Mouse (Mus musculus) heart, embryonic 14.5 days (tissue): Measurements from ENCODE around the gene Csrp2. TPM values are rescaled to one million over a fixed set of nuclear protein-coding genes. Genes with fewer than 3 reads are reported as not detected.

Experiments
- ATAC-seq: fragments of 200-750 bp; cut with Nextera tagmentation; 2 replicates; pipeline ENCODE4 v1.8.0; 2017; ENCODE audit warnings: low read depth, moderate TSS enrichment; ENCODE audit not compliant: insufficient number of reproducible peaks, insufficient read depth, low FRiP score
- H3K27ac ChIP-seq, 2 experiments: fragments of 200-500 bp in 1 of 2; fragments of 300-500 bp in 1 of 2; sonication (generic) in 1 of 2; replicated peaks in 1 of 2; 2 replicates each; pipeline ENCODE4 v1.5.1; 2012 to 2014; ENCODE audit warnings: low read depth in 2 of 2, low read length in 2 of 2, control low read depth in 1 of 2, mild to moderate bottlenecking in 1 of 2, mixed read lengths in 1 of 2; ENCODE audit not compliant: control insufficient read depth in 1 of 2, insufficient read depth in 1 of 2
- H3K27me3 ChIP-seq: fragments of 300-500 bp; sonication (generic); 2 replicates; pipeline ENCODE4 v1.6.1; 2014; ENCODE audit warnings: mild to moderate bottlenecking, low read length, control low read depth; ENCODE audit not compliant: control insufficient read depth, insufficient read depth
- H3K36me3 ChIP-seq: fragments of 300-500 bp; sonication (generic); 2 replicates; pipeline ENCODE4 v1.6.1; 2014; ENCODE audit warnings: mild to moderate bottlenecking, control low read depth, low read length, mixed read lengths; ENCODE audit not compliant: control insufficient read depth, insufficient read depth
- H3K4me1 ChIP-seq, 2 experiments: fragments of 200-500 bp in 1 of 2; fragments of 300-500 bp in 1 of 2; sonication (generic) in 1 of 2; 2 replicates each; pipeline ENCODE4 v1.6.1; 2012 to 2014; ENCODE audit warnings: low read length in 2 of 2, control low read depth in 1 of 2, mixed read lengths in 1 of 2; ENCODE audit not compliant: control insufficient read depth in 2 of 2, insufficient read depth in 2 of 2
- H3K4me2 ChIP-seq: fragments of 300-500 bp; sonication (generic); 2 replicates; pipeline ENCODE4 v1.6.1; 2014; ENCODE audit warnings: mild to moderate bottlenecking, low read length
- H3K4me3 ChIP-seq, 2 experiments: fragments of 200-500 bp in 1 of 2; fragments of 300-500 bp in 1 of 2; sonication (generic) in 1 of 2; 2 replicates each; pipeline ENCODE4 v1.5.1; 2012 to 2014; ENCODE audit warnings: low read length in 2 of 2, mild to moderate bottlenecking in 2 of 2, control low read depth in 1 of 2, low read depth in 1 of 2, moderate library complexity in 1 of 2; ENCODE audit not compliant: control insufficient read depth in 1 of 2, insufficient read depth in 1 of 2
- H3K9ac ChIP-seq: fragments of 300-500 bp; sonication (generic); 2 replicates; pipeline ENCODE4 v1.6.1; 2014; ENCODE audit warnings: mild to moderate bottlenecking, low read length
- H3K9me3 ChIP-seq: fragments of 300-500 bp; sonication (generic); 2 replicates; pipeline ENCODE4 v1.6.1; 2016; ENCODE audit warnings: low read length, control low read depth; ENCODE audit not compliant: control insufficient read depth
- WGBS: fragments of 180-500 bp; shearing (Covaris S2); extraction: QIAGEN DNeasy Blood & Tissue Kit; methylation state at CpG from one replicate; pipeline ENCODE4 v1.1.7; 2014; 5-methylcytosine and 5-hydroxymethylcytosine counted together
- polyA plus RNA-seq: library from polyadenylated mRNA; unstranded; fragments of >200 nt; fragmentation: Nextera tagmentation; extraction: Ambion mirVana; gene quantifications from 2 replicates; pipeline ENCODE4 v1.2.1, GENCODE M21; 2014

Gene Csrp2
- polyA plus RNA-seq, 1 experiment from 2014 or later = 541 TPM

DNA sequence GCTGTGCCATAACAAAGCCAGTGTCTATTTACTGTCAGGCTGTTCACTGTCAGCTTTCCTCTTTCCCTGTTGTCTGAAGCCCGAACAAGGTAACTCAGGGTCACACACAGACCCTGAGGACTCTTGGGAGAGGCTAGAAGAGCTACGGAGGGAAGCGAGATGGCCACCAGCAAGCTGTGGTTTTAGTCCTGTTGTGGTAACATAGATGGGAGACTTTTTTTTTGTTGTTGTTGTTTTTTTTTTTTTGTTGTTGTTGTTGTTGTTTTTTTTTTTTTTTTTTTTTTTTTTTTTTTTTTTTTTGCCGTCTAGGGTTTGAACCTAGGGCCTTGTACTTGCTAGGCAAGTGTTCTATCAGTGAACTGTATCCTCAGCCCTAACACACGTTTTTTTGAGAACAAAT lies 14.0 kb downstream of the Csrp2 start:
- Histone ChIP-seq H3K9me3 (no peaks in the 10 kb centered on the region), H3K4me2 (no peak overlapping the region), H3K9ac (no peak overlapping the region), H3K4me1 (peaks cover 22 to 46% of the 10 kb centered on the region in 2 experiments), H3K27ac (no peak overlapping the region), H3K36me3 (peaks cover 59% of the 10 kb centered on the region), H3K27me3 (no peaks in the 10 kb centered on the region), H3K4me3 (no peak overlapping the region)
- ATAC-seq = no peak
- WGBS = 79% methylated on average over 5 of the region's 5 CpGs

DNA sequence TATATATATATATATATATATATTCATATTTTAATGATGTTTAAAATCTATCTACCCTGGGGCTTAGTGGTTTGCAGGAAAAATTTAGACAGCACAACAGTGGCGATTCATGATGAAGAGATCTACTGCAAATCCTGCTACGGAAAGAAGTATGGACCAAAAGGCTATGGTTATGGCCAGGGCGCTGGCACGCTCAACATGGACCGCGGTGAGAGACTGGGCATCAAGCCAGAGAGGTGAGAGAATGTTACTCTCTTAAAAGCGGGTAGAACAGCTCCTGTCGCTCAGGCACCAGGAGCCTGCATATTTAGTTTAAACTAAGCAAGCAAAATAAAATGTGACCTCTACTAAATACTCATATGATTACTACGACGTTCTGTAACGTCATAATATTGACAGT lies 15.5 kb downstream of the Csrp2 start:
- Histone ChIP-seq H3K36me3 (peaks cover 72% of the 10 kb centered on the region), H3K4me3 (no peak overlapping the region), H3K4me2 (no peak overlapping the region), H3K9me3 (no peaks in the 10 kb centered on the region), H3K27ac (no peak overlapping the region), H3K9ac (no peak overlapping the region), H3K4me1 (peaks cover 12 to 31% of the 10 kb centered on the region in 2 experiments), H3K27me3 (no peaks in the 10 kb centered on the region)
- WGBS = 67% methylated on average over 11 of the region's 11 CpGs
- no peak for ATAC-seq

DNA sequence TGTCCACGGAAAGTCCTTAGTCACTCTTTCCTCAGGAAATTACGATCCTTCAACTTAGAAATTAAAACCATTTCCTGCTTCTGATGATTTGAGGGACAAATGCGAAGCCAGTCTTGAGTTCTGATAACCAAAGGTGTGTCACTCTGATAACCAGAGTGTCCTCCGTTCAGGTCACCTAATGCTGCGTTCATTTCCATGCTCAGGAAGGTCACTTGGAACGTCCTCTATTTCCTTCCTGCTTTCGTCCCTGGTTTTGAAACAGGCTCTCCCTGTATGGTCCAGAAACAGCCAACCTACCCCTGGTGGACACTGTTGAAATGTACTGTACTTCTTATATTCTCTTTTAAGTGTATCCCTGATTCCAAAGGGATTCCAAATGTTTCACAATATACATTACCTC lies 16.1 kb downstream of the Csrp2 start:
- H3K27me3 ChIP-seq = no peaks in the 10 kb centered on the region
- no peak overlapping the region for H3K4me2 ChIP-seq
- H3K4me1 ChIP-seq = peaks cover 12 to 26% of the 10 kb centered on the region in 2 experiments
- 0 out of 4 replicates have a peak overlapping the region, but pooled peaks of 1 of the 2 experiments have one; percentile 24 for H3K27ac ChIP-seq
- 52% methylated on average over 7 of the region's 7 CpGs for WGBS
- no peak overlapping the region for H3K4me3 ChIP-seq
- ATAC-seq = no peak
- H3K9me3 ChIP-seq = no peaks in the 10 kb centered on the region
- H3K9ac ChIP-seq = no peak overlapping the region; the same call in 1 of the 2 replicates
- peaks cover 77% of the 10 kb centered on the region for H3K36me3 ChIP-seq

DNA sequence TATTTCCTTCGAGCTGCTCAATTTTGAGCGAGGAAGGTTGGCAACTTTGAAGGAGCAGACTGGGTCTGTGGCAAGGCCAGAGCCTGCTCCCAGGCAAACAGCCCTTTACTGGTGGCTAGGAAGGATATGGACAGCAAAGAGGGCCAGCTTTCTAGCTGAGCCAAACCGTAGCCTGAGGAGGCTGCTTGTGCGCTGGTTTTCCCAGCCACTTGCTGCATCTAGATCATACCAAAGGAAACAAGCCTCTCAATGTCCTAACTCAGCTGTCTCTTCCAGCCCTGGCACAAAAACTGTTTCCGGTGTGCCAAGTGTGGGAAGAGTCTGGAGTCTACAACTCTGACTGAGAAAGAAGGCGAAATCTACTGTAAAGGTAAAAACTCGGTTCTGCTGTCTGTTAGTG lies 18.8 kb downstream of the Csrp2 start:
- no peak overlapping the region for H3K9ac ChIP-seq
- no peak overlapping the region for H3K4me2 ChIP-seq
- 92% methylated on average over 7 of the region's 7 CpGs for WGBS
- H3K36me3 ChIP-seq = peaks cover 86% of the 10 kb centered on the region
- H3K4me3 ChIP-seq = no peak overlapping the region
- no peaks in the 10 kb centered on the region for H3K27me3 ChIP-seq
- H3K27ac ChIP-seq = 0 out of 4 replicates have a peak overlapping the region, but pooled peaks of 1 of the 2 experiments have one; percentile 1
- no peak for ATAC-seq
- no peaks in the 10 kb centered on the region for H3K9me3 ChIP-seq
- H3K4me1 ChIP-seq = peaks cover 2 to 13% of the 10 kb centered on the region in 2 experiments

DNA sequence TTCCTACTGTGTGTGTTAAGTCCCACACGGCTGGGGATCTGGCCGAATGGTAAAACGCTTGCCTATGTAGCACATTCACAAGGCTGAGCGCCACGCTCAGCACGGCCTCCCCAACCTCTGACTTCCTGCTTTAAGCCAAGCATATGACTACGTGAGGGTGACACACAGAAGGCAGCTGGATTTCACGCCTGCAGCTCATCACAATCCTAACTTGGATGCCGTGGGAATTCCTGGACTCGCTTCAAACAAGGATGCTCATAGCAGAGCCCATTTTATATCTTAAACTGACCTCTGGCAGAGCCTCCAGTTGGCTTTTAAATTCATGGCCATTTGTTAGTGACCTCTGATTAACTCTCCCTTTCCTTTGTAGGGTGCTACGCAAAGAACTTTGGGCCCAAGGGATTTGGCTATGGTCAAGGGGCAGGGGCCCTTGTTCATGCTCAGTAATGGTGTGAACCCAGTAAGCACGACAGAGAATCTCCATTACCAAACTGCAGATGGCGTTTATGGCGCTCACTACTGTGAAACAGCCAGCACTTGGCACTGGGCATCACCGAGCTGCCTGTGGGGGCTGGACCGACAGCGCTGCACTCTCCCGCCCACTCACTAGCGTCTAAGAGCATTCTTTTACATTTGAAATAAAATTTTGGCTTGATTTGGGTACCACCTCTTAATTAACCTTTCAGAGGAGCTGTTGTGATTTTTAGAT lies 19.4 kb downstream of the Csrp2 start:
- Histone ChIP-seq H3K36me3 (peaks cover 89% of the 10 kb centered on the region), H3K9me3 (no peaks in the 10 kb centered on the region), H3K4me1 (peaks cover 2 to 13% of the 10 kb centered on the region in 2 experiments), H3K4me2 (no peak overlapping the region), H3K4me3 (no peak overlapping the region), H3K9ac (no peak overlapping the region), H3K27ac (0 out of 4 replicates have a peak overlapping the region, but pooled peaks of 1 of the 2 experiments have one; percentile 1), H3K27me3 (no peaks in the 10 kb centered on the region)
- WGBS = 81% methylated on average over 19 of the region's 19 CpGs
- ATAC-seq = no peak

DNA sequence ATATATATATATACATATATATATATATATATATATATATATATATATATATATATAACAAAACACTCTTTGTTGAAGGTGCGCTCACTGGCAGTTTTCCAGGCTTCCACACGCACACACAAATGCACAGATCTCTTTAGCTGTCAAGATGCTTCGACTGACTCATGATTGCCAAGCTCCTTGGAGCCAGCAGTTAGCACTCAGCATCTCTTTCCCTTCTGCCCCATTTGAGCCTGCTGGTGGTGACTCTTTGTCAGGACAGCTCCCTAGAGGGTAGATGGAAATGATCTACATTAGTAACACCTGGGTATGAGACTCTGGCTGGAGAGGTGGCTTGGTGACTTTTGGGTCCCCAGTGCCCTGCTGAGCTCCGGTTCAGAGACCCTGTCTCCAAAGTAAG lies 20.1 kb downstream of the Csrp2 start:
- Histone ChIP-seq H3K9ac (no peak overlapping the region), H3K4me2 (no peak overlapping the region), H3K4me3 (no peak overlapping the region), H3K36me3 (peaks cover 92% of the 10 kb centered on the region), H3K27me3 (no peaks in the 10 kb centered on the region), H3K4me1 (peaks cover 2 to 12% of the 10 kb centered on the region in 2 experiments), H3K27ac (no peak overlapping the region), H3K9me3 (no peaks in the 10 kb centered on the region)
- WGBS = 80% methylated on average over 4 of the region's 4 CpGs
- no peak for ATAC-seq

DNA sequence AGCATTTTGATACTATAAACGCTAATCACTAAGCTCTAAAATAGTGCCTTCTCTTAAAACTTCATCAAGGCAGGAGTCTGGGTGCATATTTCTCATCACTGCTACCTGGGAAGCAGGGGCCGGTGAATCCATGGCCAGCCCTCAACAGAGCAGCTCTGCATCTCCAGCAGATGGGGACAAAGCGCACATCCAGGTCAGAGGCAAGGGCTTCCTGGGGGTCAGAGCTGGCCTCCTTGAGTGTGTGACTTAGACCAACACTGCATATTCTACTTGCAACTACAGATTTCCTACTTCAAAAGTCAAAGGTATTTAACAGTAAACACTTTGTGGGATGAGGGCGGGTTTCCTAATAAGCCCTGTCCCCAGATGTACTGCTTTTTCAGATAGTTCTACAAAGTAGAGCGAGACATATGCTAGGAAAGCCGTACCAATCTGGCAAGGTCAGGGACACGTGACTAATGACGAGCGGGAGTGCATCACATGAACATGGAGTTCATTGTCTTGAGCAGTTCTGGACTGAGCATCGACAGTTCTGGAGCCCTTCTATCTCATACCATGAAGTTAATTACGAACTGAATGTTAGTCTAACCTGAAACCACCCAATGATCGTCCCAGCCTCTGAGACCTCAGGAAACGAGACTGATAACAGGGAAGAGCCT lies 21.3 kb downstream of the Csrp2 start:
- no peak overlapping the region for H3K4me2 ChIP-seq
- H3K36me3 ChIP-seq = peaks cover 94% of the 10 kb centered on the region
- H3K4me3 ChIP-seq = no peak overlapping the region
- no peaks in the 10 kb centered on the region for H3K9me3 ChIP-seq
- peaks cover 0 to 3% of the 10 kb centered on the region in 2 experiments; a peak in 1 of 4 replicates for H3K4me1 ChIP-seq
- no peaks in the 10 kb centered on the region for H3K27me3 ChIP-seq
- H3K9ac ChIP-seq = no peak overlapping the region
- no peak for ATAC-seq
- H3K27ac ChIP-seq = no peak overlapping the region; a peak in 1 of 4 replicates
- 81% methylated on average over 13 of the region's 13 CpGs for WGBS
